Mouse (Mus musculus) lung, adult 2 months (tissue): ENCODE measurements around the gene Prss46.

Experiments
- CTCF ChIP-seq: fragments of 200-500 bp; IDR thresholded peaks from 2 replicates; pipeline ENCODE4 v1.5.1; 2011; ENCODE audit warnings: mild to moderate bottlenecking, low read length, control low read depth; ENCODE audit not compliant: insufficient read depth
- POLR2A ChIP-seq: fragments of 200-500 bp; IDR thresholded peaks from 2 replicates; pipeline ENCODE4 v1.6.1; 2011; ENCODE audit warnings: low read depth, mild to moderate bottlenecking, control low read depth, low read length, borderline replicate concordance; ENCODE audit errors: extremely low read depth

GRCm38 (mm10) chr9:110834961-110835360 is 9.3 kb upstream of the Prss46 start:
- TF ChIP-seq CTCF (no peak), POLR2A (no peak)
